Mouse (Mus musculus): ENCODE measurements around the gene Rasgrf1. TPM values are rescaled to one million over a fixed set of nuclear protein-coding genes. Genes with fewer than 3 reads are reported as not detected.
"Not testable (repeated sequence)": the region's sequence is repeated elsewhere in the genome, so short reads cannot be mapped to it uniquely, and the experiment has no call there.

Gene Rasgrf1
- polyA plus RNA-seq, 1 experiment from 2014 or later: not detected

DNA sequence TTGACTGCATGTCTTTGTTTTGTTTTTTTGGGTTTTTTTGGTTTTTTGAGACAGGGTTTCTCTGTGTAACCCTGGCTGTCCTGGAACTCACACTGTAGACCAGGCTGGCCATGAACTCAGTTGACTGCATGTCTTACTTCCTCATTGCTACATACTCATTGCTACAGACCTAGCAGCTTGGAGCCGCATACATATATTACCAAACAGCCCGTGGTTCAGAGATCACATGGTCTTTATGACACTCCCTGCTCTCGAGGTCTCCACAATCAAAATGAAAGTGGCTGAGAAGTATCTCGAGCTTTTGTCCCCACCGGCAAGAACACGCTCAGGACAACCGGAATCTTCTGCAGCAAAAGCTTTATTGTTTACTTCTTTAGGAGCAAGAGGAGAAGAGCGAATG lies 133.2 kb downstream of the Rasgrf1 start:
- H3K4me2 ChIP-seq (ENCODE audit: low read depth, low read length, severe bottlenecking); H3K9ac ChIP-seq (ENCODE audit: low read length); H3K9me3 ChIP-seq (ENCODE audit: control insufficient read depth, low read length); H3K27me3 ChIP-seq (ENCODE audit: control insufficient read depth, insufficient read depth, low read length); ATAC-seq (replicated peaks; ENCODE audit: low FRiP score); DNase-seq (ENCODE audit: low spot score); H3K4me3 ChIP-seq (ENCODE audit: low read depth, low read length); H3K36me3 ChIP-seq (ENCODE audit: control insufficient read depth, insufficient read depth, low read length); H3K4me1 ChIP-seq (replicated peaks; ENCODE audit: control insufficient read depth, insufficient read depth, low read length); H3K27ac ChIP-seq (ENCODE audit: low read depth, low read length): not testable (repeated sequence)
- 96% methylated on average over 8 of the region's 8 CpGs for WGBS

DNA sequence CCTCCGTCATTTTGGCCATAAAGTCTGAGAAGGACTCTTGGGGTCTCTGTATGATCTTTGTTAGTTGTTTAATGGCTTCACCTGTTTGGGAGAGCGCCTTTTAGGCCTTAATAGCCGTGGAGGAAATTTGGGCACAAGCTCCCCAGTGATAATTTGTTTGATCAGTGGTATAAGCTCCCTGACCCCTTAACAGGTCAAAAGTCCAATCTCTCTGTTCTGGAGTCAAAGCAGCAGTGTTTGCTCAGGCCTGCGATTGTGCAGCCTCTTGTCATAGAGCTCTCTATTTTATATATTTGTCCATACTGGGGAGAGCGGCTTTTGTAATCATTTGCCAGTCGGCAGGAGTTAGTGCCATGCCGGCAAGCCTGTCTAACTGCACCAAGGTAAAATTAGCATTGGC lies 135.5 kb downstream of the Rasgrf1 start:
- DNase-seq (ENCODE audit: low spot score) (no peak), ATAC-seq (replicated peaks; ENCODE audit: low FRiP score) (no peak)
- WGBS: 91% methylated on average over 7 of the region's 7 CpGs

DNA sequence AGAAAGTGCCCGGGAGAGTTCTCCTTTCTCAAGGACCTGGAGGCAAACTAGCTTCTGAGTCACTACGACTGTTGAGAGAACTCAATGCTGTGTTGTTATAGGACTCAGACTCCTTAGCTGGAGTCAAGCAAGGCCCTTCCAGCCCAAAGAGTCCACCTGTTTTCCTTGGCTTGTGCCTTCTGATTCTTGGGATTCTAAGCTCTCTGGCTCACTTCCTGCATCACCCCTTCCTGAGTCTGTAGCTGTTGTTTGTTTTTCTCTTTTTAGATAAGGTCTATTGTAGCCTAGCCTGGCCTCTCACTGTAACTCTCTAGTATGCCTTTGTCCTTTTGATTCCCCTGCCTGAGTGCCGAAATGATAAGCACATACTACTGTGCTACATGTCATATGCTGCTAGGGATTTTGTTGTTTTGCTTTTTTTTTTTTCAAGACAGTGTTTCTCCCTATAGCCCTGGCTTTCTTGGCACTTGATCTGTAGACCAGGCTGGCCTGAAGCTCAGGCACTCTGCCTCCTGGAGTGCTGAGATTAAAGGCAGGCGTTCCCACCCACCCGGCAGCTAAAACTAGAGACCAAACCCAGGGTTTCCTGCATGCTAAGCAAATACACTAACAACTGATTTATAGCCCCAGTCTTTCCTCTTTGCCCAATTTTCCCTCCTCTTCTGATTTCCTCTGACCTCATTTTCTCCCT lies 138.4 kb downstream of the Rasgrf1 start:
- H3K4me3 ChIP-seq (ENCODE audit: low read depth, low read length): no peak overlapping the region
- no peak overlapping the region for H3K9ac ChIP-seq (ENCODE audit: low read length)
- H3K4me1 ChIP-seq (replicated peaks; ENCODE audit: control insufficient read depth, insufficient read depth, low read length): no peaks in the 10 kb centered on the region
- DNase-seq (ENCODE audit: low spot score): no peak
- no peaks in the 10 kb centered on the region for H3K9me3 ChIP-seq (ENCODE audit: control insufficient read depth, low read length)
- H3K4me2 ChIP-seq (ENCODE audit: low read depth, low read length, severe bottlenecking): no peak overlapping the region
- ATAC-seq (replicated peaks; ENCODE audit: low FRiP score): no peak
- H3K27ac ChIP-seq (ENCODE audit: low read depth, low read length): no peak overlapping the region
- 74% methylated on average over 5 of the region's 5 CpGs for WGBS
- H3K27me3 ChIP-seq (ENCODE audit: control insufficient read depth, insufficient read depth, low read length): no peaks in the 10 kb centered on the region
- H3K36me3 ChIP-seq (ENCODE audit: control insufficient read depth, insufficient read depth, low read length): no peaks in the 10 kb centered on the region

More for the DNA sequence above, 135.5 kb downstream of the Rasgrf1 start:
- no peaks in the 10 kb centered on the region for H3K27me3 ChIP-seq (ENCODE audit: control insufficient read depth, insufficient read depth, low read length)
- H3K9ac ChIP-seq (ENCODE audit: low read length): no peak overlapping the region
- H3K4me3 ChIP-seq (ENCODE audit: low read depth, low read length): no peak overlapping the region
- no peaks in the 10 kb centered on the region for H3K9me3 ChIP-seq (ENCODE audit: control insufficient read depth, low read length)
- no peaks in the 10 kb centered on the region for H3K36me3 ChIP-seq (ENCODE audit: control insufficient read depth, insufficient read depth, low read length)
- H3K4me2 ChIP-seq (ENCODE audit: low read depth, low read length, severe bottlenecking): no peak overlapping the region
- H3K4me1 ChIP-seq (replicated peaks; ENCODE audit: control insufficient read depth, insufficient read depth, low read length): no peaks in the 10 kb centered on the region
- H3K27ac ChIP-seq (ENCODE audit: low read depth, low read length): no peak overlapping the region

DNA sequence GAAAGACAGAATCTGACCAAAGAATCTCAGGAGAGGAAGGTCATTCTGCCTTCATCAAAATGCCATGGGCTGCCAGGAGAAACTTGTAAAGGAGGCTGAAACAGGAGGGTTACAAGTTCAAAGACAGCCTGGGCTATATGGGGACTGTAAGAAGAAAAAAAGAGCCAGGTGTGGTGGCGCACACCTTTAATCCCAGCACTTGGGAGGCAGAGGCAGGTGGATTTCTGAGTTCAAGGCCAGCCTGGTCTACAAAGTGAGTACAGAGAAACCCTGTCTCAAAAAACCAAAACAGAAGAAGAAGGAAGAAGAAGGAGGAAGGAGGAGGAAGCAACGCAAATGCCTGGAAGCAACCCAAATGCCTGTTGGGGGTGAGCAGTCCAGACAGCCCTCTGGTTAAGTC lies 144.1 kb downstream of the Rasgrf1 start, which contains the start of gene Ctsh:
Gene Ctsh, plus strand, starts transcription at position 301 of the 400 bp plus-strand sequence.
- WGBS: 88% methylated on average over 2 of the region's 2 CpGs
- ATAC-seq (replicated peaks; ENCODE audit: low FRiP score): no peak
- H3K27ac ChIP-seq (ENCODE audit: low read depth, low read length): no peak within 1 kb of the TSS

DNA sequence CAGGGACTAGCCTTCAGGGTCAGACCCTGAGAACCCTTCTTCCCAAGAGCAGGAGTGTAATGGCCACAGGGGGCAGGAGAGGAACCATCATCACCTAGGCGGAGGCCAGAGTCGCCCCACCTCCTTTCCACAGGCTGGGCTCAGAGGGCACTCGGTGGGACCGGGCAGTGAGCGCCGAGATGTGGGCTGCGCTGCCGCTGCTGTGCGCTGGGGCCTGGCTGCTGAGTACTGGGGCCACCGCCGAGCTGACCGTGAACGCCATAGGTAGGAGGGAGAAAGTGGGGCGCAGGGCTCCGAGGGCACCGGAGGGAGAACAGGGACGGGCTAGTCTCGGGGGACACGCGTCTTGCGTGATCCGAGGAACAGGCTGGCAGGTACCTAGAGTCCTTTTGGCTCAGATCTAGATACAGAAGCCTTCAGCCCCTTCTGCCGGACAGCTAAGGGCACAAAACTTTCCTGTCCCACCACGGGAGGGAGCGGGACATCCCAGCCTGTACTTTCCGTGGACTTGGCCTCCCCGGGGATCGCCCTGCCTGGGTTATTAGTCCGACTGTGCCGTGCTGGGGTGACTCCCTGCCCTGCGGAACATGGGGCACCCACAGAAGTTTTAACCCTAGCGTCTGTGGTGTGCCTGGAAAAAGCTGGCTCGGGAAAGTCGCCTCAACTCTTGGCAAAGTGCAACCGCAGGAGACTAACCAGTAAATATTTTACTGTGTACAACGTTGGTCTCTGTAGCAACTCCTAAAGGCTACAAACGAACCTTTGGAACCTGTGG lies 144.8 kb downstream of the Rasgrf1 start:
- under 1% methylated on average over 37 of the region's 37 CpGs for WGBS
- ATAC-seq (replicated peaks; ENCODE audit: low FRiP score) (peak; percentile 91), DNase-seq (ENCODE audit: low spot score) (peak; percentile 76)
- peak overlapping the region; percentile 37 for H3K4me3 ChIP-seq (ENCODE audit: low read depth, low read length)
- no peaks in the 10 kb centered on the region for H3K36me3 ChIP-seq (ENCODE audit: control insufficient read depth, insufficient read depth, low read length)
- 0 out of 2 replicates have a peak, but pooled peaks cover 2% of the 10 kb centered on the region for H3K4me1 ChIP-seq (replicated peaks; ENCODE audit: control insufficient read depth, insufficient read depth, low read length)
- peak overlapping the region; percentile 65 for H3K4me2 ChIP-seq (ENCODE audit: low read depth, low read length, severe bottlenecking)
- peak overlapping the region; percentile 66 for H3K9ac ChIP-seq (ENCODE audit: low read length)
- H3K27ac ChIP-seq (ENCODE audit: low read depth, low read length): no peak overlapping the region
- no peaks in the 10 kb centered on the region for H3K9me3 ChIP-seq (ENCODE audit: control insufficient read depth, low read length)
- H3K27me3 ChIP-seq (ENCODE audit: control insufficient read depth, insufficient read depth, low read length): no peaks in the 10 kb centered on the region

More for the DNA sequence above, 144.1 kb downstream of the Rasgrf1 start, which contains the start of gene Ctsh:
- 0 out of 2 replicates have a peak, but pooled peaks cover 2% of the 10 kb centered on the region for H3K4me1 ChIP-seq (replicated peaks; ENCODE audit: control insufficient read depth, insufficient read depth, low read length)
- H3K9ac ChIP-seq (ENCODE audit: low read length): peak within 1 kb of the TSS; percentile 66
- peak within 1 kb of the TSS; percentile 65 for H3K4me2 ChIP-seq (ENCODE audit: low read depth, low read length, severe bottlenecking)
- no peak for DNase-seq (ENCODE audit: low spot score)
- no peaks in the 10 kb centered on the region for H3K27me3 ChIP-seq (ENCODE audit: control insufficient read depth, insufficient read depth, low read length)
- peak within 1 kb of the TSS; percentile 37 for H3K4me3 ChIP-seq (ENCODE audit: low read depth, low read length)
- no peaks in the 10 kb centered on the region for H3K36me3 ChIP-seq (ENCODE audit: control insufficient read depth, insufficient read depth, low read length)
- no peaks in the 10 kb centered on the region for H3K9me3 ChIP-seq (ENCODE audit: control insufficient read depth, low read length)

DNA sequence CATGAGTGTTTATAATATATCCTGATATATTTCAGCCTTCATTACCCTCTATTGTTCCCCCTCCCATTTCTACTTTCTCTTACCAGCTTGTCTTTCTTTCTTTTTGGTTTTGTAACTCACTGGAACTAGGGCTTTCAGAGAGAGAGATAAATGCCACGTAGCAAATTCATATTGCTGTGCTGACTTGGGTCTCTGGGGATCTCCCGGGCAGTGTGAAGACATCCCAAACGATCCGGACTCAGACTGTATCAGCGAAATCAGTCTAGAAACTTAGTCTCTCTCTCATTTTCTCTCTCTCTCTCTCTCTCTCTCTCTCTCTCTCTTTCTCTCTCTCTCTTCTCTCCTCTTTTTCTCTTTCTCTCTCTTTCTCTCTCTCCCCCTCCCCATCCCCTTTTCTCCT lies 145.7 kb downstream of the Rasgrf1 start:
- no peak overlapping the region for H3K9ac ChIP-seq (ENCODE audit: low read length)
- no peak overlapping the region for H3K4me3 ChIP-seq (ENCODE audit: low read depth, low read length)
- 0 out of 2 replicates have a peak, but pooled peaks cover 2% of the 10 kb centered on the region for H3K4me1 ChIP-seq (replicated peaks; ENCODE audit: control insufficient read depth, insufficient read depth, low read length)
- ATAC-seq (replicated peaks; ENCODE audit: low FRiP score) (no peak), DNase-seq (ENCODE audit: low spot score) (no peak)
- H3K4me2 ChIP-seq (ENCODE audit: low read depth, low read length, severe bottlenecking): no peak overlapping the region
- no peaks in the 10 kb centered on the region for H3K9me3 ChIP-seq (ENCODE audit: control insufficient read depth, low read length)
- WGBS: 65% methylated on average over 5 of the region's 5 CpGs
- H3K27ac ChIP-seq (ENCODE audit: low read depth, low read length): no peak overlapping the region
- H3K36me3 ChIP-seq (ENCODE audit: control insufficient read depth, insufficient read depth, low read length): no peaks in the 10 kb centered on the region
- no peaks in the 10 kb centered on the region for H3K27me3 ChIP-seq (ENCODE audit: control insufficient read depth, insufficient read depth, low read length)

DNA sequence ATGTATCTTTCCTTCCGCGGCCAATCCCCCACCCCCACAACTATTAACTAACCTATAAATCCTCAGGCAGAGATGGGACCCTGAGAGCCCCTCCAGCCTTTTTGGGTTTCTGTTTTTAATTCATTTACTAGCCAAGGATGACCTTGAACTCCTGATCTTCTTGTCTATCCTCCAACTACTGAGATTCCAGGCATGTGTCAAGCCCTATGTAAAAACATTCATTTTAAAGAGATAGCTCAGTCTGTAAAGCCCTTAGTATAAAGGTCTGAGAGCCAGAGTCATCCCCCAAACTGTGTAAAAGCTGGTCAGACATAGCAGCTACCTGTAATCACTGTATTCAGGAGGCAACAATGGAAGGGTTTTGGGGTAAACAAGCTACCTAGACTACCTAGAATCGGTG lies 146.2 kb downstream of the Rasgrf1 start:
- DNase-seq (ENCODE audit: low spot score): no peak
- WGBS: 83% methylated on average over 3 of the region's 3 CpGs
- no peak overlapping the region for H3K4me2 ChIP-seq (ENCODE audit: low read depth, low read length, severe bottlenecking)
- H3K27ac ChIP-seq (ENCODE audit: low read depth, low read length): no peak overlapping the region
- H3K4me3 ChIP-seq (ENCODE audit: low read depth, low read length): no peak overlapping the region
- no peaks in the 10 kb centered on the region for H3K27me3 ChIP-seq (ENCODE audit: control insufficient read depth, insufficient read depth, low read length)
- no peak overlapping the region for H3K9ac ChIP-seq (ENCODE audit: low read length)
- H3K9me3 ChIP-seq (ENCODE audit: control insufficient read depth, low read length): no peaks in the 10 kb centered on the region
- ATAC-seq (replicated peaks; ENCODE audit: low FRiP score): no peak
- no peaks in the 10 kb centered on the region for H3K36me3 ChIP-seq (ENCODE audit: control insufficient read depth, insufficient read depth, low read length)
- 0 out of 2 replicates have a peak, but pooled peaks cover 2% of the 10 kb centered on the region for H3K4me1 ChIP-seq (replicated peaks; ENCODE audit: control insufficient read depth, insufficient read depth, low read length)

DNA sequence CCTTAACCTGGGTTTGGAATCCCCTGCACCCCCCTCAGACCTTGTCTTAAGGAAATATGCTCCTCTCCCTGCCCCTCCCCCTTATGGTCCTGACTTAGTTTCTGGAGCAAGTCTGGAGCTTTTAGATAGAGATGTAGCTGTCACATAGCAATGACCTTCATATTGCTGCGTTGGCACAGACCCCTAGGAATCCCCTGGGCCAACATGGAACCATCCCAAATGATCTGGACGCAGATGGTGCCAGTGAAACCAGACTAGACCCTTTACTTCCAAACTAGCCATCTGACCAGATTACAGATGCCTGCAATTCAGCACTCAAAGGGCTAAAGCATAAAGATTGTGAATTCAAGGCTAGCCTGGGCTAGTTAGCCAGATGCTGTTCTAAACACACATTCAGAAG lies 147.0 kb downstream of the Rasgrf1 start:
- no peak overlapping the region for H3K4me3 ChIP-seq (ENCODE audit: low read depth, low read length)
- H3K4me1 ChIP-seq (replicated peaks; ENCODE audit: control insufficient read depth, insufficient read depth, low read length): 0 out of 2 replicates have a peak, but pooled peaks cover 2% of the 10 kb centered on the region
- H3K36me3 ChIP-seq (ENCODE audit: control insufficient read depth, insufficient read depth, low read length): no peaks in the 10 kb centered on the region
- H3K27me3 ChIP-seq (ENCODE audit: control insufficient read depth, insufficient read depth, low read length): no peaks in the 10 kb centered on the region
- ATAC-seq (replicated peaks; ENCODE audit: low FRiP score): no peak
- no peak overlapping the region for H3K9ac ChIP-seq (ENCODE audit: low read length)
- H3K27ac ChIP-seq (ENCODE audit: low read depth, low read length): no peak overlapping the region
- DNase-seq (ENCODE audit: low spot score): no peak
- no peaks in the 10 kb centered on the region for H3K9me3 ChIP-seq (ENCODE audit: control insufficient read depth, low read length)
- WGBS: 86% methylated on average over 2 of the region's 2 CpGs
- no peak overlapping the region for H3K4me2 ChIP-seq (ENCODE audit: low read depth, low read length, severe bottlenecking)

Measured in forebrain, embryonic 11.5 days (tissue).